Mouse (Mus musculus): Measurements from ENCODE around the gene Dcdc2b. TPM values are rescaled to one million over a fixed set of nuclear protein-coding genes. Genes with fewer than 3 reads are reported as not detected.

Dcdc2b gene
- 1.4 and 2.8 TPM in 2 replicates for polyA plus RNA-seq (2012; rRNA removed)

DNA sequence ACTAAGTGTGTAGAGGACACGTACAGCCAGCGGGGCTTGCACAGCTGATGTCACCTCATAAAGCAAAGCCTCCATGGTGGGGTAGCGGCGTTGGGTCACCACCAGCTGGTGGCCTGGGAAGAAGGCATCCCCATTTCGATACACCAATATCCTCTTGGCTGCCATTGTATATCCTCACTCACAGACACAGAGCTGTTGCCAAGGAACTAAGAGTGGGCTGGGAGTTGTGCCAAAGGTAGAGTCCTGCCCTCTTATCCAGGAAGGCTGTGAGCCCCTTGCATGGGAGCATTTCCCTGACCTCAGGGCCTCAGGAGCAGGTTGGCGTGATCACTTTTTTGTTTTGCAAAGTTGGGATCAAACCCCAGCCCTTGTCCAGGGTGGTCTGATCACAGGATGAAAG lies at the start of gene Dcdc2b:
TSS of gene Dcdc2b (minus strand) at position 165 of the 400 bp plus-strand sequence.
- no peak for DNase-seq (ENCODE audit: low read depth in 1 of 2, low spot score in 2 of 2)
- Histone ChIP-seq H3K36me3 (ENCODE audit: control insufficient read depth, insufficient read depth, low read length) (no peaks in the 10 kb centered on the region), H3K4me3 (ENCODE audit: extremely low read depth, insufficient read depth, insufficient read length) (no peak within 1 kb of the TSS), H3K27me3 (ENCODE audit: control insufficient read depth, insufficient read depth, low read length) (no peaks in the 10 kb centered on the region), H3K27ac (ENCODE audit: insufficient read depth, low read length) (no peak within 1 kb of the TSS), H3K4me1 (ENCODE audit: control insufficient read depth, insufficient read depth, insufficient read length) (peaks cover 15% of the 10 kb centered on the region; the same call in 1 of the 2 replicates)
- TF ChIP-seq POLR2A (IDR thresholded peaks at IDR 0.05; ENCODE audit: low read depth, low read length): no peak
- no peak for TF ChIP-seq CTCF (IDR thresholded peaks at IDR 0.05; ENCODE audit: extremely low read depth, insufficient read depth, insufficient read length, insufficient replicate concordance)
- 92% methylated on average over 6 of the region's 6 CpGs for WGBS

DNA sequence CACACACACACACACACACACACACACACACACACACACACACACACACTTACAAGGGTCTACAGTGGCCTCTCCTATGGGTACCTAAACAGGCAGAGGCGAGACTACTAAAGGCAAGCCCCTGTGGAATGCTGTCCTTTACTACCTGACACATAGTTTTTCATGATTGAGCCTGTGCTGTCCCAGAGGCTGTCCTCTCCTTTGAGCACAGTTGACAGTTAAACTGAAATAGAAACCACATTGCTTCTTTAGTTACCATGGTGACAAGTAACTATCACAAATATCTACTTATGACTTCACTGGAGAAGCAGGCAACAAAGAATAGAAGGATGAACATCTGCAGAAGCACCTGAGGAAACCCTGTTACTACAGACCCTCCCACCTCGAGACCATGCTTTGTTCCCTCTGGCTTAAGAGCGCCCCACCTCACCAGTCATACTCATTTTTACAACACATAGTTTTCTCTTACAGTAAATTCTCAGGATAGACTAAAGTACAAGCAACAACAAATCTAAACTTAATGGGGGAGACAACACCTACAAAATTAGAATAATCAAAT lies 48.3 kb upstream of the Dcdc2b start:
- H3K4me3 ChIP-seq (ENCODE audit: extremely low read depth, insufficient read depth, insufficient read length): no peak overlapping the region
- TF ChIP-seq CTCF (IDR thresholded peaks at IDR 0.05; ENCODE audit: extremely low read depth, insufficient read depth, insufficient read length, insufficient replicate concordance) (no peak), POLR2A (IDR thresholded peaks at IDR 0.05; ENCODE audit: low read depth, low read length) (no peak)
- no peaks in the 10 kb centered on the region for H3K27me3 ChIP-seq (ENCODE audit: control insufficient read depth, insufficient read depth, low read length)
- no peak overlapping the region for H3K27ac ChIP-seq (ENCODE audit: insufficient read depth, low read length)
- WGBS: 79% methylated on average over 3 of the region's 3 CpGs
- H3K36me3 ChIP-seq (ENCODE audit: control insufficient read depth, insufficient read depth, low read length): peaks cover 22% of the 10 kb centered on the region
- DNase-seq (ENCODE audit: low read depth in 1 of 2, low spot score in 2 of 2): no peak
- H3K4me1 ChIP-seq (ENCODE audit: control insufficient read depth, insufficient read depth, insufficient read length): no peaks in the 10 kb centered on the region

GRCm38 (mm10) chr4:129661584-129661983 lies 47.5 kb upstream of the Dcdc2b start:
- TF ChIP-seq CTCF (IDR thresholded peaks at IDR 0.05; ENCODE audit: extremely low read depth, insufficient read depth, insufficient read length, insufficient replicate concordance) (no peak), POLR2A (IDR thresholded peaks at IDR 0.05; ENCODE audit: low read depth, low read length) (no peak)
- 94% methylated on average over 3 of the region's 3 CpGs for WGBS
- DNase-seq (ENCODE audit: low read depth in 1 of 2, low spot score in 2 of 2): no peak
- Histone ChIP-seq H3K27me3 (ENCODE audit: control insufficient read depth, insufficient read depth, low read length) (no peaks in the 10 kb centered on the region), H3K4me1 (ENCODE audit: control insufficient read depth, insufficient read depth, insufficient read length) (no peaks in the 10 kb centered on the region), H3K27ac (ENCODE audit: insufficient read depth, low read length) (no peak overlapping the region), H3K36me3 (ENCODE audit: control insufficient read depth, insufficient read depth, low read length) (peaks cover 26% of the 10 kb centered on the region), H3K4me3 (ENCODE audit: extremely low read depth, insufficient read depth, insufficient read length) (no peak overlapping the region)

GRCm38 (mm10) chr4:129654770-129655169 lies 40.7 kb upstream of the Dcdc2b start:
- 96% methylated on average over 14 of the region's 14 CpGs for WGBS
- DNase-seq (ENCODE audit: low read depth in 1 of 2, low spot score in 2 of 2): no peak
- Histone ChIP-seq H3K4me1 (ENCODE audit: control insufficient read depth, insufficient read depth, insufficient read length) (no peaks in the 10 kb centered on the region), H3K27me3 (ENCODE audit: control insufficient read depth, insufficient read depth, low read length) (no peaks in the 10 kb centered on the region), H3K27ac (ENCODE audit: insufficient read depth, low read length) (no peak overlapping the region), H3K4me3 (ENCODE audit: extremely low read depth, insufficient read depth, insufficient read length) (no peak overlapping the region), H3K36me3 (ENCODE audit: control insufficient read depth, insufficient read depth, low read length) (peaks cover 62% of the 10 kb centered on the region)
- TF ChIP-seq POLR2A (IDR thresholded peaks at IDR 0.05; ENCODE audit: low read depth, low read length) (no peak), CTCF (IDR thresholded peaks at IDR 0.05; ENCODE audit: extremely low read depth, insufficient read depth, insufficient read length, insufficient replicate concordance) (no peak)

DNA sequence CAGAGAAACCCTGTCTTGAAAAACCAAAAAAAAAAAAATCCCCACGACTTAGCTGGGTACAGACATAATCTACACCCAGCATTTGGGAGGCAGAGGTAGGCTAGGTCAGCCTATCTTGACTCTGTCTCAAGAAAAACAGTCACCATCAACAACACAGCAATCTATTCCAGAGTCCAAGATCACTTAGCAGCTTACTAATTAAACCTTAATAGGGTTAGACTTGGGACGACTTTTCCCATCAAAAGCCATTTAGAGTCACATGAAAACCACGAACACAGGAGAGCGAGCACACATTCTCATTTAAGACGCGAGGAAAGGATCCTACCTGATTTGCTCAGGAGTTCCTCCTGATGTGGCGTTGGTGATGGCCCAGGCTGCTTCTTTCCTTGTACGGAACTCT lies 36.3 kb upstream of the Dcdc2b start:
- H3K4me1 ChIP-seq (ENCODE audit: control insufficient read depth, insufficient read depth, insufficient read length): no peaks in the 10 kb centered on the region
- no peaks in the 10 kb centered on the region for H3K27me3 ChIP-seq (ENCODE audit: control insufficient read depth, insufficient read depth, low read length)
- H3K36me3 ChIP-seq (ENCODE audit: control insufficient read depth, insufficient read depth, low read length): peaks cover 50% of the 10 kb centered on the region
- H3K4me3 ChIP-seq (ENCODE audit: extremely low read depth, insufficient read depth, insufficient read length): no peak overlapping the region
- no peak for DNase-seq (ENCODE audit: low read depth in 1 of 2, low spot score in 2 of 2)
- 92% methylated on average over 8 of the region's 8 CpGs for WGBS
- TF ChIP-seq CTCF (IDR thresholded peaks at IDR 0.05; ENCODE audit: extremely low read depth, insufficient read depth, insufficient read length, insufficient replicate concordance): no peak
- no peak for TF ChIP-seq POLR2A (IDR thresholded peaks at IDR 0.05; ENCODE audit: low read depth, low read length)
- no peak overlapping the region for H3K27ac ChIP-seq (ENCODE audit: insufficient read depth, low read length)

GRCm38 (mm10) chr4:129648656-129649055 lies 34.6 kb upstream of the Dcdc2b start:
- DNase-seq (ENCODE audit: low read depth in 1 of 2, low spot score in 2 of 2): no peak
- 86% methylated on average over 1 of the region's 1 CpGs for WGBS
- Histone ChIP-seq H3K27ac (ENCODE audit: insufficient read depth, low read length) (no peak overlapping the region), H3K4me1 (ENCODE audit: control insufficient read depth, insufficient read depth, insufficient read length) (no peaks in the 10 kb centered on the region), H3K36me3 (ENCODE audit: control insufficient read depth, insufficient read depth, low read length) (peaks cover 34% of the 10 kb centered on the region), H3K27me3 (ENCODE audit: control insufficient read depth, insufficient read depth, low read length) (no peaks in the 10 kb centered on the region), H3K4me3 (ENCODE audit: extremely low read depth, insufficient read depth, insufficient read length) (no peak overlapping the region)
- TF ChIP-seq POLR2A (IDR thresholded peaks at IDR 0.05; ENCODE audit: low read depth, low read length) (no peak), CTCF (IDR thresholded peaks at IDR 0.05; ENCODE audit: extremely low read depth, insufficient read depth, insufficient read length, insufficient replicate concordance) (no peak)

- no peaks in the 10 kb centered on the region for H3K27me3 ChIP-seq (ENCODE audit: control insufficient read depth, insufficient read depth, low read length)
- 31% methylated on average over 6 of the region's 6 CpGs for WGBS
- no peak overlapping the region for H3K27ac ChIP-seq (ENCODE audit: insufficient read depth, low read length)
- no peak for DNase-seq (ENCODE audit: low read depth in 1 of 2, low spot score in 2 of 2)
- TF ChIP-seq POLR2A (IDR thresholded peaks at IDR 0.05; ENCODE audit: low read depth, low read length) (no peak), CTCF (IDR thresholded peaks at IDR 0.05; ENCODE audit: extremely low read depth, insufficient read depth, insufficient read length, insufficient replicate concordance) (no peak)
- no peaks in the 10 kb centered on the region for H3K4me1 ChIP-seq (ENCODE audit: control insufficient read depth, insufficient read depth, insufficient read length)
- H3K36me3 ChIP-seq (ENCODE audit: control insufficient read depth, insufficient read depth, low read length): peaks cover 18% of the 10 kb centered on the region
- no peak overlapping the region for H3K4me3 ChIP-seq (ENCODE audit: extremely low read depth, insufficient read depth, insufficient read length)
Observed at GRCm38 (mm10) chr4:129645204-129645603, 31.1 kb upstream of the Dcdc2b start.
